ENCODE assay signal across 17 mouse cellular contexts in the genomic region with DNA sequence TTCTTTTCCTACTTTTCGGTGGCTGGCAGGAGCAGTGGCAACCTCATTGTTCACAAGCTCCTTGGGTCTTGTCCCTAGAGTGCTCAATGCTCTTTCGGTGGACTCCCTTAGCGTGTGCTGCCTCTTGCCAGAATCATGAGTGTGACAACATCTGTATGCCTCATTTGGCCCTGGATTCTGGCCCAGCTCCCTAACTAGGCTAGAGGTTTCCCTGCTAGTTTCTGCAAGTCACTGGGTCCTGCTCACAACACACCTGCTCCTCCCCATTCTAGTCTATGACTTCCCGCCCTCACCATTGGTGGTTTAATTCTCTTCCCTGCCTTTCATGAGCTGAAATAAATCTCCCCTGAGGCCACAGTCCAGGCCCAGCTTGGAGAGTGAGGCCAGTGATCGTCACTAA. TPM values are rescaled to one million over a fixed set of nuclear protein-coding genes. Genes with fewer than 3 reads are reported as not detected.
"Had no signal": no experiment of that assay in that cellular context is flagged by ENCODE, and none has a peak within 500 bp of the region (broad histone marks: within the 10 kb centered on the region; RNA-seq: fewer than 3 reads in every experiment).

No protein-coding gene starts in this region.

- H3K27ac ChIP-seq: limb, embryonic 12.5 days; liver, embryonic 15.5 days; macrophage; midbrain, embryonic 12.5 days; neural tube, embryonic 13.5 days had no signal

- H3K4me2 ChIP-seq: limb, embryonic 12.5 days; liver, embryonic 11.5 days; liver, embryonic 15.5 days; lung, embryonic 14.5 days; midbrain, embryonic 12.5 days; neural tube, embryonic 13.5 days had no signal

- H3K36me3 ChIP-seq: limb, embryonic 12.5 days; liver, embryonic 15.5 days; midbrain, embryonic 12.5 days; neural tube, embryonic 13.5 days had no signal

- DNase-seq: kidney, postnatal 25 days; layer of hippocampus, postnatal 36 days; lung, embryonic 14.5 days; lung, postnatal 14 days; retina, postnatal 1 day; thymus, adult 18-20 months; thymus, postnatal 14 days had no signal

- H3K4me1 ChIP-seq: liver, embryonic 15.5 days; midbrain, embryonic 12.5 days; neural tube, embryonic 13.5 days had no signal

- ATAC-seq: midbrain, embryonic 16.5 days had no signal

- H3K27me3 ChIP-seq: limb, embryonic 12.5 days; liver, embryonic 15.5 days; midbrain, embryonic 12.5 days; neural tube, embryonic 13.5 days had no signal

- H3K4me3 ChIP-seq: limb, embryonic 12.5 days; liver, embryonic 15.5 days; midbrain, embryonic 12.5 days; neural tube, embryonic 13.5 days had no signal

- H3K9me3 ChIP-seq: limb, embryonic 12.5 days; liver, embryonic 15.5 days; midbrain, embryonic 12.5 days; neural tube, embryonic 13.5 days had no signal

- H3K9ac ChIP-seq: limb, embryonic 12.5 days; liver, embryonic 15.5 days; lung, embryonic 14.5 days; midbrain, embryonic 12.5 days; neural tube, embryonic 13.5 days had no signal

RNA-seq across cellular contexts. Expression of a gene that starts 27.4 kb away (rescaled TPM):
- total RNA-seq: layer of hippocampus, postnatal 36 days; left cerebral cortex, postnatal 25 days; megakaryocyte-erythroid progenitor cell, adult 5-6 weeks had no signal
- polyA plus RNA-seq: macrophage; midbrain, embryonic 12.5 days; neural tube, embryonic 13.5 days had no signal

RNA-seq across cellular contexts. Expression of a gene that starts 44.8 kb away (rescaled TPM):
- total RNA-seq: layer of hippocampus, postnatal 36 days; left cerebral cortex, adult 8-10 months; left cerebral cortex, postnatal 25 days; megakaryocyte-erythroid progenitor cell, adult 5-6 weeks had no signal
- polyA plus RNA-seq: macrophage; midbrain, embryonic 12.5 days; midbrain, embryonic 16.5 days had no signal
